Mouse (Mus musculus): ENCODE results near the gene Sh2d6.
"Not testable (repeated sequence)": the region's sequence is repeated elsewhere in the genome, so short reads cannot be mapped to it uniquely, and the experiment has no call there.

The Sh2d6 gene

GRCm38 (mm10) chr6:72534035-72534809 is 12.7 kb upstream of the Sh2d6 start:
- peak; percentile 62 for DNase-seq

- not testable (repeated sequence) for DNase-seq
Measured at GRCm38 (mm10) chr6:72533555-72533954, 12.0 kb upstream of the Sh2d6 start.

GRCm38 (mm10) chr6:72532580-72532979 is 11.1 kb upstream of the Sh2d6 start:
- DNase-seq: no peak

- no peak for DNase-seq
Measured at GRCm38 (mm10) chr6:72528410-72529151, 7.1 kb upstream of the Sh2d6 start.

- DNase-seq: no peak
Measured at GRCm38 (mm10) chr6:72527070-72527469, 5.6 kb upstream of the Sh2d6 start.

- no peak for DNase-seq
Measured at GRCm38 (mm10) chr6:72524160-72524559, 2.7 kb upstream of the Sh2d6 start.

- DNase-seq: no peak
Measured at GRCm38 (mm10) chr6:72523222-72523621, 1.7 kb upstream of the Sh2d6 start.

GRCm38 (mm10) chr6:72522288-72522687 is 781 bp upstream of the Sh2d6 start:
- no peak for DNase-seq

GRCm38 (mm10) chr6:72520904-72521303 is 603 bp downstream of the Sh2d6 start:
- no peak for DNase-seq

GRCm38 (mm10) chr6:72519892-72520663 is 1.4 kb downstream of the Sh2d6 start:
- DNase-seq: no peak

GRCm38 (mm10) chr6:72519303-72519702 is 2.2 kb downstream of the Sh2d6 start:
- DNase-seq: no peak

GRCm38 (mm10) chr6:72518842-72519241 is 2.7 kb downstream of the Sh2d6 start:
- DNase-seq: no peak

- no peak for DNase-seq
Measured at GRCm38 (mm10) chr6:72515644-72516043, 5.9 kb downstream of the Sh2d6 start.

- no peak for DNase-seq
Measured at GRCm38 (mm10) chr6:72513071-72513440, 8.5 kb downstream of the Sh2d6 start.

GRCm38 (mm10) chr6:72512386-72513070 is 9.0 kb downstream of the Sh2d6 start:
- peak; percentile 78 for DNase-seq

- no peak for DNase-seq
Measured at GRCm38 (mm10) chr6:72510686-72511421, 10.7 kb downstream of the Sh2d6 start.

GRCm38 (mm10) chr6:72509872-72510435 is 11.6 kb downstream of the Sh2d6 start:
- DNase-seq: no peak

- DNase-seq: no peak
Measured at GRCm38 (mm10) chr6:72508596-72508995, 12.9 kb downstream of the Sh2d6 start.

- DNase-seq: no peak
Measured at GRCm38 (mm10) chr6:72506104-72506503, 15.4 kb downstream of the Sh2d6 start.

- DNase-seq: no peak
Measured at GRCm38 (mm10) chr6:72503939-72504338, 17.6 kb downstream of the Sh2d6 start.

GRCm38 (mm10) chr6:72503309-72503708 is 18.2 kb downstream of the Sh2d6 start:
- no peak for DNase-seq

- no peak for DNase-seq
Measured at GRCm38 (mm10) chr6:72498950-72499349, 22.6 kb downstream of the Sh2d6 start.
